Mouse (Mus musculus): Measurements from ENCODE around the gene Whrn. TPM values are rescaled to one million over a fixed set of nuclear protein-coding genes. Genes with fewer than 3 reads are reported as not detected.

Whrn gene
- polyA plus RNA-seq, 2 experiments = 6.6 to 34.3 TPM

DNA sequence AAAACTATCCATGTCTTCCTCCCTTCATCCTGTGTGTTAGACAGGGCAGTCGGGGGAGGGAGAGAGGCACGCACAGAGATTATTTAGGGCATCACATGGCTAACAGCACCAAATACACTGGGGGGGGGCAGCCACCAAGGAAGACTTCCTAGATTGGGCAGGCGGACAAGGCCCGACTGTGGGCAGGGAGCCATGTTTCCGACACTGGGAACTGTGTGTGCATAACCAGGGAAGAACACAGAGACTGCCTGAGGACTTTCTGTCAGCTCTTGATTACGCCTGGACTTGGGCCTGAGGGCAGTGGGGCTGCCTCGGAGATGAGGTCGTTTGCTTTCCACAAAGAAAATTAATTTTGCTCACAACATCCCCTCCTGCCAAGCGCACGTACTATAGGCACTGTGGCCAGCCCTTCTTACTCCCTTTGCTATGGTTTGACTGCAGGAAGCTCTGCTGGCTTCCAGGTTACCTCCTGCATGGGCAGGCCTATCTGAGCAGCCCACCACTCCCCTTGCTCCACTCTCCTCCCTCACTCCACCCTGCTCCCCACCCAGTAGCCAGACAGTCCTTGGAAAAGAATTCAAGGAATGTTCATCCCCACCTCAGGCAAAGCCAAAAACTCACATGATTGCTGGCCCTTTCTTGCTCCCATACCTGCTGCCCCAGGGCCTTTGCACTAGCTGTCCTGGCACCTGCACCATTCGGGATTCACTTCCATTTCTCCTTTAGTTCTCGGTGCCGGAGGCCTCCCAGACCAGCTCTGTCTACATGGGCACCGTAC lies 75.5 kb downstream of the Whrn start:
- no peak for DNase-seq (ENCODE audit: low spot score)
- H3K4me2 ChIP-seq (replicated peaks; ENCODE audit: low read depth, low read length, severe bottlenecking) = no peak overlapping the region
- WGBS = 56% methylated on average over 14 of the region's 14 CpGs

DNA sequence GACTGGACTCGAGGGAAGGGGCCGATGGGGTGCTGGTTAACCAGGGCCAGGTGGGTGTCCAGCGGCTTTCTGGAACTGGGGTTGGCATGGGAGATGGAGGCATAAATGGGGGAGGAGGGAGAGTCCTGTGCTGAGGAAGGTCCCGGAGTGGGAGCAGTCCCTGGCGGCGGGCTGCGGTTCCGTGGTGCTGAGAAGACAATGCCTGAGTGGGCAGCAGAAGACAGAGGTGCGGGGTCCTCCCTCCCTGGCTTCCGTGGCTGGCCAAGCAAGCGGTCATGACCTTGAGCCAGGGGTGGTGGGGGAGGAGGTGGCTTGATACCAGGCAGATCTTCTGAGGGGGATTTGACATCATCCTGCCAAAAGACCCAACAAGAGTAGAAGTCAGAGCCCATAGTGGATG lies 77.5 kb downstream of the Whrn start:
- DNase-seq (ENCODE audit: low spot score) = no peak
- Histone ChIP-seq H3K4me1 (ENCODE audit: control insufficient read depth, insufficient read depth, low read length) (peaks cover 4% of the 10 kb centered on the region; the same call in 1 of the 2 replicates), H3K27ac (replicated peaks; ENCODE audit: low read depth, low read length) (no peak overlapping the region), H3K4me2 (replicated peaks; ENCODE audit: low read depth, low read length, severe bottlenecking) (no peak overlapping the region), H3K36me3 (ENCODE audit: control insufficient read depth, insufficient read depth, low read length) (0 out of 2 replicates have a peak, but pooled peaks cover 8% of the 10 kb centered on the region), H3K27me3 (ENCODE audit: control insufficient read depth, insufficient read depth, low read length) (no peaks in the 10 kb centered on the region), H3K9me3 (ENCODE audit: control insufficient read depth, low read length) (no peaks in the 10 kb centered on the region), H3K4me3 (replicated peaks; ENCODE audit: low read length) (no peak overlapping the region), H3K9ac (ENCODE audit: low read depth, low read length, severe bottlenecking) (no peak overlapping the region)
- 80% methylated on average over 11 of the region's 11 CpGs for WGBS
- TF ChIP-seq POLR2A (IDR thresholded peaks at IDR 0.05; ENCODE audit: borderline replicate concordance, extremely low read depth, insufficient read depth, insufficient read length) = no peak
- ATAC-seq (ENCODE audit: low FRiP score, low read depth) = no peak

More for the DNA sequence above, 75.5 kb downstream of the Whrn start:
- H3K36me3 ChIP-seq (ENCODE audit: control insufficient read depth, insufficient read depth, low read length) = 0 out of 2 replicates have a peak, but pooled peaks cover 8% of the 10 kb centered on the region
- no peak overlapping the region for H3K9ac ChIP-seq (ENCODE audit: low read depth, low read length, severe bottlenecking)
- H3K27me3 ChIP-seq (ENCODE audit: control insufficient read depth, insufficient read depth, low read length) = no peaks in the 10 kb centered on the region
- peaks cover 4% of the 10 kb centered on the region; the same call in 1 of the 2 replicates for H3K4me1 ChIP-seq (ENCODE audit: control insufficient read depth, insufficient read depth, low read length)
- ATAC-seq (ENCODE audit: low FRiP score, low read depth) = no peak
- TF ChIP-seq POLR2A (IDR thresholded peaks at IDR 0.05; ENCODE audit: borderline replicate concordance, extremely low read depth, insufficient read depth, insufficient read length) = no peak
- 0 out of 2 replicates have a peak overlapping the region, but pooled peaks have one; percentile 19 for H3K27ac ChIP-seq (replicated peaks; ENCODE audit: low read depth, low read length)
- no peaks in the 10 kb centered on the region for H3K9me3 ChIP-seq (ENCODE audit: control insufficient read depth, low read length)
- H3K4me3 ChIP-seq (replicated peaks; ENCODE audit: low read length) = no peak overlapping the region

DNA sequence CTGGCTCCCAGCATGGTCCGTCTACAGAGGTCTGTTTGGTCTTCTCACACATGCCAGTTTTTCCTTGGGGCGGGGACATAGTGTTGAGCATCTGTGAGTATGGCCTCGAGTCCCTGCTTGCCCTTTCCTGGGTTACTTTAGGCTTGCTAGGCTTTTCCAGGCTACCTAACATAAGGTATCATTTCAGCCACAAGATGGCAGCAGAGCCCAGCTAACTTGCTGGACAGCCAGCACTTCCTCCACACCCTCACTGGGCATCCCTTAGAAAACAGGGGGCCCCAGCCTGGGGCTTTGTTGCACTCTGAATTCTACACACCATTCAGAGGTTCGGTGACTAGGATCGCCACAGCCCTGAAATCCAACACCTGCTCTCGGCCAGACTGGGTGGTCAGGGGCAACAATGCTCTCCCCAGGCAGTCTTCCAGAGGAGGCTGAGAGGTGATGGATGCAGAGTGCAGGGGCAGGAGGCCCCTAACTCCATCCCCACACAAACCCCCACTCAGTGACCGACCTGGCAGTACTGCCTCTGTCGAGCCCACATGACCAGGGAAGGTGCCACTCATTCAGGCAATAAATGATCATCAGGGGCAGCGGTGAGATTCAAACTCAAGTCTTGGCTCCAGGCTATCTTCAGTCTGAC lies 78.4 kb downstream of the Whrn start:
- Histone ChIP-seq H3K4me1 (ENCODE audit: control insufficient read depth, insufficient read depth, low read length) (peaks cover 4% of the 10 kb centered on the region; the same call in 1 of the 2 replicates), H3K36me3 (ENCODE audit: control insufficient read depth, insufficient read depth, low read length) (0 out of 2 replicates have a peak, but pooled peaks cover 8% of the 10 kb centered on the region), H3K4me3 (replicated peaks; ENCODE audit: low read length) (no peak overlapping the region), H3K27ac (replicated peaks; ENCODE audit: low read depth, low read length) (no peak overlapping the region), H3K27me3 (ENCODE audit: control insufficient read depth, insufficient read depth, low read length) (no peaks in the 10 kb centered on the region), H3K9me3 (ENCODE audit: control insufficient read depth, low read length) (no peaks in the 10 kb centered on the region), H3K9ac (ENCODE audit: low read depth, low read length, severe bottlenecking) (no peak overlapping the region; the same call in 1 of the 2 replicates), H3K4me2 (replicated peaks; ENCODE audit: low read depth, low read length, severe bottlenecking) (no peak overlapping the region)
- TF ChIP-seq POLR2A (IDR thresholded peaks at IDR 0.05; ENCODE audit: borderline replicate concordance, extremely low read depth, insufficient read depth, insufficient read length) = no peak
- WGBS = 24% methylated on average over 9 of the region's 9 CpGs
- ATAC-seq (ENCODE audit: low FRiP score, low read depth) = peak; percentile 75
- peak; percentile 91 for DNase-seq (ENCODE audit: low spot score)

- H3K4me2 ChIP-seq (replicated peaks; ENCODE audit: low read depth, low read length, severe bottlenecking) = no peak overlapping the region
- ATAC-seq (ENCODE audit: low FRiP score, low read depth) (no peak), DNase-seq (ENCODE audit: low spot score) (no peak)
- H3K9ac ChIP-seq (ENCODE audit: low read depth, low read length, severe bottlenecking) = no peak overlapping the region
- H3K9me3 ChIP-seq (ENCODE audit: control insufficient read depth, low read length) = no peaks in the 10 kb centered on the region
- H3K4me1 ChIP-seq (ENCODE audit: control insufficient read depth, insufficient read depth, low read length) = peaks cover 4% of the 10 kb centered on the region; the same call in 1 of the 2 replicates
- WGBS = 81% methylated on average over 5 of the region's 5 CpGs
- H3K36me3 ChIP-seq (ENCODE audit: control insufficient read depth, insufficient read depth, low read length) = 0 out of 2 replicates have a peak, but pooled peaks cover 8% of the 10 kb centered on the region
- TF ChIP-seq POLR2A (IDR thresholded peaks at IDR 0.05; ENCODE audit: borderline replicate concordance, extremely low read depth, insufficient read depth, insufficient read length) = no peak
- H3K27ac ChIP-seq (replicated peaks; ENCODE audit: low read depth, low read length) = no peak overlapping the region
- H3K27me3 ChIP-seq (ENCODE audit: control insufficient read depth, insufficient read depth, low read length) = no peaks in the 10 kb centered on the region
- H3K4me3 ChIP-seq (replicated peaks; ENCODE audit: low read length) = no peak overlapping the region
Measured at GRCm38 (mm10) chr4:63414951-63415350, 80.8 kb downstream of the Whrn start.

GRCm38 (mm10) chr4:63411222-63411621 lies 84.6 kb downstream of the Whrn start:
- Histone ChIP-seq H3K9me3 (ENCODE audit: control insufficient read depth, low read length) (no peaks in the 10 kb centered on the region), H3K27me3 (ENCODE audit: control insufficient read depth, insufficient read depth, low read length) (no peaks in the 10 kb centered on the region), H3K36me3 (ENCODE audit: control insufficient read depth, insufficient read depth, low read length) (0 out of 2 replicates have a peak, but pooled peaks cover 7% of the 10 kb centered on the region), H3K4me3 (replicated peaks; ENCODE audit: low read length) (no peak overlapping the region), H3K4me1 (ENCODE audit: control insufficient read depth, insufficient read depth, low read length) (peaks cover 20% of the 10 kb centered on the region), H3K27ac (replicated peaks; ENCODE audit: low read depth, low read length) (no peak overlapping the region), H3K9ac (ENCODE audit: low read depth, low read length, severe bottlenecking) (no peak overlapping the region), H3K4me2 (replicated peaks; ENCODE audit: low read depth, low read length, severe bottlenecking) (no peak overlapping the region; the same call in 1 of the 2 replicates)
- TF ChIP-seq POLR2A (IDR thresholded peaks at IDR 0.05; ENCODE audit: borderline replicate concordance, extremely low read depth, insufficient read depth, insufficient read length) = no peak
- no peak for ATAC-seq (ENCODE audit: low FRiP score, low read depth)
- no peak for DNase-seq (ENCODE audit: low spot score)
- 47% methylated on average over 5 of the region's 5 CpGs for WGBS
